Mouse (Mus musculus) embryonic facial prominence, embryonic 13.5 days (tissue): Measurements from ENCODE around the gene Kif19a. TPM values are rescaled to one million over a fixed set of nuclear protein-coding genes. Genes with fewer than 3 reads are reported as not detected.

Source experiments
- ATAC-seq: fragments of 200-750 bp; cut with Nextera tagmentation; 2 replicates; pipeline ENCODE4 v1.8.0; 2017; ENCODE audit warnings: low read depth; ENCODE audit not compliant: insufficient number of reproducible peaks, insufficient read depth, low FRiP score, low TSS enrichment
- H3K27ac ChIP-seq: fragments of 300-500 bp; sonication (generic); 2 replicates; pipeline ENCODE4 v1.5.1; 2015; ENCODE audit warnings: moderate library complexity, mild to moderate bottlenecking, inconsistent platforms
- H3K27me3 ChIP-seq: fragments of 300-500 bp; sonication (generic); 2 replicates; pipeline ENCODE4 v1.6.1; 2015; ENCODE audit warnings: mild to moderate bottlenecking, inconsistent platforms
- H3K36me3 ChIP-seq: fragments of 300-500 bp; sonication (generic); 2 replicates; pipeline ENCODE4 v1.6.1; 2015; ENCODE audit warnings: mild to moderate bottlenecking, inconsistent platforms
- H3K4me1 ChIP-seq: fragments of 300-500 bp; sonication (generic); 2 replicates; pipeline ENCODE4 v1.6.1; 2015; ENCODE audit warnings: inconsistent platforms
- H3K4me2 ChIP-seq: fragments of 300-500 bp; sonication (generic); 2 replicates; pipeline ENCODE4 v1.6.1; 2015; ENCODE audit warnings: moderate library complexity, mild to moderate bottlenecking, inconsistent platforms
- H3K4me3 ChIP-seq: fragments of 300-500 bp; sonication (generic); 2 replicates; pipeline ENCODE4 v1.5.1; 2015; ENCODE audit warnings: mild to moderate bottlenecking, inconsistent platforms
- H3K9ac ChIP-seq: fragments of 300-500 bp; sonication (generic); 2 replicates; pipeline ENCODE4 v1.6.1; 2015; ENCODE audit warnings: mild to moderate bottlenecking, inconsistent platforms
- H3K9me3 ChIP-seq: fragments of 300-500 bp; sonication (generic); 2 replicates; pipeline ENCODE4 v1.6.1; 2016; ENCODE audit warnings: inconsistent platforms
- WGBS: fragments of 180-500 bp; shearing (Covaris S2); methylation state at CpG from one replicate; pipeline ENCODE4 v1.1.7; 2015; ENCODE audit warnings: mixed read lengths; 5-methylcytosine and 5-hydroxymethylcytosine counted together
- polyA plus RNA-seq: library from polyadenylated mRNA; unstranded; fragments of >200 nt; fragmentation: Nextera tagmentation; extraction: Ambion mirVana; gene quantifications from 2 replicates; pipeline ENCODE4 v1.2.1, GENCODE M21; 2015

Gene Kif19a
- polyA plus RNA-seq, 1 experiment from 2014 or later: 0.69 TPM

DNA sequence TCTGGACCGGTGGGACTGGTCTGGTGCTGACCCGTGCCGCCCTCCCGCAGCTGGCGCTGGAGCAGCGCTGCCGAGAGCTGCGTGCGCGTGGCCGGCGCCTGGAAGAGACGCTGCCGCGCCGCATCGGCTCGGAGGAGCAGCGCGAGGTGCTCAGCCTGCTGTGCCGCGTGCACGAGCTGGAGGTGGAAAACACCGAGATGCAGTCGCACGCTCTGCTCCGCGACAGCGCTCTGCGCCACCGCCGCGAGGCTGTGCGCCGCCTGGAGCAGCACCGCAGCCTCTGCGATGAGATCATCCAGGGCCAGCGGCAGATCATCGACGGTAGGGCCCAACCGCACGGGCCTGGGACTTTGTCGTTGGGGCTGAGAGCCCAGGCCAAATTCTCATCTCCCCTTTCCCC is 21.1 kb downstream of the Kif19a start:
- Histone ChIP-seq H3K9me3 (no peaks in the 10 kb centered on the region), H3K9ac (peak overlapping the region; percentile 54; the same call in 1 of the 2 replicates), H3K27ac (no peak overlapping the region), H3K4me3 (peak overlapping the region; percentile 39), H3K27me3 (peaks cover 81% of the 10 kb centered on the region), H3K4me1 (peaks cover 12% of the 10 kb centered on the region), H3K36me3 (no peaks in the 10 kb centered on the region), H3K4me2 (peak overlapping the region; percentile 62)
- no peak for ATAC-seq
- WGBS: 2% methylated on average over 43 of the region's 43 CpGs

DNA sequence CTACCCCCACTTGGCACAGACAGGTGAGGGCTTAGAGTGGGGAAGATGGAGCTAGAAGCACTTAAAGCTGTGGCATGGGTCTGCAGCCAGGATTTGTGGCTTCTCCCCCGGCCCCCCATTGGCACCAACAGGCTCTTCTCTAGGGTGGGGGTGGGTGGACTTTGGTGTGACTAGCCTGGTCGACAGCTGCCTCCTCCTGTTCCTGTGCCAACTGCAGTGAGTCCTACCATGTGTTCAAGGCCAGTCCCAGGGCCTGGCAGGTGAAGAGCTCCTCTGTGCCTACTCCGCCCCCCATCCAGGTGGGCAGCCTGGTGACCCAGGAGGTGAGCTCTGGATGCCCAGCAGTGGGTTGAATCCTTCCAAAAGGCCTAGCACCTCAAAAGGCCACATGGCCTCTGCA is 22.4 kb downstream of the Kif19a start:
- H3K9me3 ChIP-seq: no peaks in the 10 kb centered on the region
- H3K27ac ChIP-seq: no peak overlapping the region
- H3K4me1 ChIP-seq: peaks cover 25% of the 10 kb centered on the region
- no peaks in the 10 kb centered on the region for H3K36me3 ChIP-seq
- H3K9ac ChIP-seq: no peak overlapping the region
- no peak for ATAC-seq
- no peak overlapping the region for H3K4me3 ChIP-seq
- peaks cover 92% of the 10 kb centered on the region for H3K27me3 ChIP-seq
- H3K4me2 ChIP-seq: no peak overlapping the region
- 86% methylated on average over 3 of the region's 3 CpGs for WGBS

DNA sequence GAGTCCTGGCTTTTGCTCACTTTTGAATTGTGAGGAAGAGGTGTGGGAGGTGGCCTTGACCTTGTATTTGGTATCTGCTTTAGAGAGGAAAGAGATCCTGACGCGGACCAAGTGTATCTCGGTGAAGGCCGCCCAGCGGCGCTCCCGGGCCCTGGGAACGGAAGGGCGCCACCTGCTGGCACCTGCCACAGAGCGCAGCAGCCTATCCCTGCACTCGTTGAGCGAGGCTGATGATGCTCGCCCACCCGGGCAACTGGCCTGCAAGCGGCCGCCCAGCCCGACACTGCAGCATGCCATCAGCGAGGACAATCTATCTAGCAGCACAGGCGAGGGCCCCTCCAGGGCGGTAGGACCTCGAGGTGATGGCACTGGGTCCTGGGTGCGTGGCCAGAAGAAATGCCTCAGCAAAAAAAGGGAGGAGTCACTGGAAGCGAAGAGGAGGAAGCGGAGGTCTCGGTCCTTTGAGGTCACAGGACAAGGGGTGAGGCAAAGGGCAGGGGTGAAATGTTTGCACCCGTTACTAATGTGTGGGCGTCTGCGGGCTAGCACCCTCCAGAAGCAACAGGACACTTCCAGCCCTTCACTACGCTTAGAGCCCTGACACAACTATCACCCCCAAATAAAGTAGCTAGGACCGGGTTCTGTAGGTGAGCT is 24.0 kb downstream of the Kif19a start:
- H3K9ac ChIP-seq: peak overlapping the region; percentile 52; the same call in 1 of the 2 replicates
- H3K4me2 ChIP-seq: peak overlapping the region; percentile 50
- peaks cover 25% of the 10 kb centered on the region for H3K4me1 ChIP-seq
- no peak overlapping the region for H3K27ac ChIP-seq
- H3K9me3 ChIP-seq: no peaks in the 10 kb centered on the region
- peaks cover 100% of the 10 kb centered on the region for H3K27me3 ChIP-seq
- no peak for ATAC-seq
- H3K4me3 ChIP-seq: peak overlapping the region; percentile 18; the same call in 1 of the 2 replicates
- 8% methylated on average over 30 of the region's 30 CpGs for WGBS
- H3K36me3 ChIP-seq: no peaks in the 10 kb centered on the region

DNA sequence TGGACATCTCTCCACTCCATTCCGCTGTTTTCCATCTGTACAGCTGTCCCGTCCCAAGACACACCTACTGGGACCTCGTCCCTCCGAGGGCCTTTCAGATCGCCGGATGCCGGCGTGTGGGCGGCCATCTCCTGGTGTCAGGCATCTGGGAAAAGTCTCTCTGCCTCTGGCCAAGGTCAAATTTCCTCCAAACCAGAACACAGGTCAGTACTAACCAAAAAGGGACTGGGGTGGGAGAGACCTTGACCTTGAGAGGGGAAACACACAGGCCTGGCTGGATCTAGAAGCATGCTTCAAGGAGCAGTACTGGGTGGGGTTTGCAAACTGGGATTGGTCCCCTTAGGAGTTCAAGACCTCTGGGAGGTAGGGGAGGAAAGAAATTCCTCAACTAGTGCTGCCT is 24.5 kb downstream of the Kif19a start:
- no peak overlapping the region for H3K9ac ChIP-seq
- H3K27ac ChIP-seq: no peak overlapping the region
- no peak overlapping the region for H3K4me2 ChIP-seq
- peaks cover 25% of the 10 kb centered on the region for H3K4me1 ChIP-seq
- no peak for ATAC-seq
- WGBS: 52% methylated on average over 9 of the region's 9 CpGs
- no peaks in the 10 kb centered on the region for H3K9me3 ChIP-seq
- H3K36me3 ChIP-seq: no peaks in the 10 kb centered on the region
- H3K27me3 ChIP-seq: peaks cover 100% of the 10 kb centered on the region
- no peak overlapping the region for H3K4me3 ChIP-seq

DNA sequence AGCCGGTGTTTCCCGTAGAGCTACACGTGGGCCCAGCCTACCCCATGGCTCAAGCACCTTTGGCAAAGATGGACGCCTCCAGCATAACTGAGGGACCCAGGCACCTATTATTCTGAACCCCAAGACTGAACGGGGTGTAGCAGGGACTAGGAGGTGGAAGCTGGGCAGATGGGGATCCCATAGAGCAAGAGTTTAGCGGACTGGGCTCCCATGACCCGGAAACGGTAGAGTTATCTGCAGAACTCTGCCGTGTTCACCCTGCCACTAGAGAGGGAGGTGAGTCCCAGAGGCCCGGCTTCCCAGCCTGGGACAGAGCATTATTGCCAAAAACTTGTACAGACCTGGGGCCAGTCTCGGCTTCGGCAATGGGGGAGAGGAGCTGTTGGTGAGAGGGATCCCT is 25.0 kb downstream of the Kif19a start:
- Histone ChIP-seq H3K4me2 (no peak overlapping the region), H3K27ac (no peak overlapping the region), H3K4me1 (peaks cover 29% of the 10 kb centered on the region), H3K4me3 (no peak overlapping the region), H3K9me3 (no peaks in the 10 kb centered on the region), H3K9ac (no peak overlapping the region), H3K36me3 (no peaks in the 10 kb centered on the region), H3K27me3 (peaks cover 99% of the 10 kb centered on the region)
- 67% methylated on average over 12 of the region's 12 CpGs for WGBS
- ATAC-seq: no peak

DNA sequence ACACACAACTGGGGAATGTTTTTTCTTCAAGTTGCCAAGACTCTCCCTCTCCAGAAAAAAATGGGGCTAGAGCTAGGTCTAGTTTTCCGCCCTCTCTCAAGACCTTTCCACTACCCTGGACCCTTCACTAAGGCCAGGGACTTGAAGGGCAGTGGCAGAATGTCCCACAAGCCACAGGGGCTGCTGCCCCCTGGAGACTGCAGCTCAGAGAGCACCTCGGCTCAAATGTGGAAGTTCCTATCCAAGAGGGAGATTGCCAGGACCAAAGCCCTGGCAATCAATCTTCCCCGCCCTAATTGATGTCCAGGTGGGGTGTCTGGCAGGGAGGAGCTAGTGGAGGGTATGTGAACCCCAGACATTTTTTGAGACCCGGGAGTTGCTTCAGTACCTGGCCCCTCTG is 25.7 kb downstream of the Kif19a start:
- peaks cover 34% of the 10 kb centered on the region for H3K4me1 ChIP-seq
- H3K9me3 ChIP-seq: no peaks in the 10 kb centered on the region
- H3K4me2 ChIP-seq: no peak overlapping the region
- H3K36me3 ChIP-seq: no peaks in the 10 kb centered on the region
- 20% methylated on average over 4 of the region's 4 CpGs for WGBS
- ATAC-seq: no peak
- no peak overlapping the region for H3K9ac ChIP-seq
- H3K4me3 ChIP-seq: no peak overlapping the region
- H3K27me3 ChIP-seq: peaks cover 93% of the 10 kb centered on the region
- H3K27ac ChIP-seq: no peak overlapping the region

DNA sequence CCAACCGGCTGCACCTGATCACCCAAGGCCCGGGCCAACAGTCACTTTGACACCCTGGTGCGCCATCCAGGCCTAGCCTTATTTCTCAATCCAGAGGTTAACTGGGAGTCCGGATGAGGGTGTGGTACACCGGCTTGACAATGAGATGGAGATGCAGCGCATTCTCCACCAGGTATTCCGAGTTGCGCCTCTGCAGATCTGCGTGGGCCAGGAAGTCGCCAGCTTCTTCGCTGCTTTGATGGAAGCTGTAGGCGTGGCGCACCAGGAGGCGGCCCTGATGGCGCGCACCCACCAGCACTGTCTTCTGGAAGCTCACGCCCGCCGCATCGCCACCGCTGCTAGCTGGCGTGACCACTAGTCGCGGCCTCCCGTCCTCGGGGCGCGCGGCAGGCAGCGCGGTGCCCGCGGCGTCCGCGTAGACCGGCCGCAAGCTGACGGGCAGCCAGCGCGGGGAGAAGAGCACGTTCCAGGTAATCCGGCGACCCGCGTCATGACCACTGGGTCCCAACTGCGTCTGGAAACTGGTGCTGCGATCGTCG is 26.2 kb downstream of the Kif19a start:
- H3K4me2 ChIP-seq: peak overlapping the region; percentile 96
- peaks cover 91% of the 10 kb centered on the region for H3K27me3 ChIP-seq
- H3K36me3 ChIP-seq: no peaks in the 10 kb centered on the region
- peak overlapping the region; percentile 52 for H3K4me3 ChIP-seq
- 3% methylated on average over 50 of the region's 50 CpGs for WGBS
- no peak overlapping the region for H3K27ac ChIP-seq
- H3K9me3 ChIP-seq: no peaks in the 10 kb centered on the region
- peak overlapping the region; percentile 64 for H3K9ac ChIP-seq
- H3K4me1 ChIP-seq: peaks cover 33% of the 10 kb centered on the region
- no peak for ATAC-seq

DNA sequence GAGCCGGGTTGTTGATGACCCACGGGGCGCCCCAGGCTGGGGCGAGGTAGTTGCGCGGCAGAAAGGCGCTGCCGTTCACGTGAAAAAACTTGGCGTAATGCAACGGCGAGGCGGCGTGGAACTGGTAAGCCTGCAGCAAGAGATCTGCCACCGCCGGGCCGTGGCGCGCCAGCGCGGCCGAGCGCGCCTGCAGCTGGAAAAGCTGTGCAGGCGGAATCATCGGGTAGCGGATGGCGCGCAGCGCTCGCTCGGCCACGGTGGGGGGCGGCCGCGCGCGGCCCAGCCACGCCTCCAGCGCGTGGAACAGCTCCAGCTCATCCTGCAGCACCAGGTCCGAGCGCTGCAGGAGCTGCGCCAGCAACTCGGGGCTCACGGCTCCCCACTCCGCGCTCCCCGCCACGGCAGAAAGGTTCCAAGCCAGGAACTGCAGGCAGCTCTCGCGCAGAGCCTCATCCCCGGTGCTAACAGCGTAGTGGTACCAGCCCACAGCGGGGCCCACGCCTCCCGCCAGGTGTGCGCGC is 26.8 kb downstream of the Kif19a start:
- no peaks in the 10 kb centered on the region for H3K36me3 ChIP-seq
- WGBS: under 1% methylated on average over 59 of the region's 59 CpGs
- no peaks in the 10 kb centered on the region for H3K9me3 ChIP-seq
- H3K4me1 ChIP-seq: peaks cover 33% of the 10 kb centered on the region
- no peak overlapping the region for H3K27ac ChIP-seq
- H3K4me2 ChIP-seq: peak overlapping the region; percentile 96
- peak overlapping the region; percentile 52 for H3K4me3 ChIP-seq
- H3K27me3 ChIP-seq: peaks cover 86% of the 10 kb centered on the region
- H3K9ac ChIP-seq: peak overlapping the region; percentile 64
- no peak for ATAC-seq

DNA sequence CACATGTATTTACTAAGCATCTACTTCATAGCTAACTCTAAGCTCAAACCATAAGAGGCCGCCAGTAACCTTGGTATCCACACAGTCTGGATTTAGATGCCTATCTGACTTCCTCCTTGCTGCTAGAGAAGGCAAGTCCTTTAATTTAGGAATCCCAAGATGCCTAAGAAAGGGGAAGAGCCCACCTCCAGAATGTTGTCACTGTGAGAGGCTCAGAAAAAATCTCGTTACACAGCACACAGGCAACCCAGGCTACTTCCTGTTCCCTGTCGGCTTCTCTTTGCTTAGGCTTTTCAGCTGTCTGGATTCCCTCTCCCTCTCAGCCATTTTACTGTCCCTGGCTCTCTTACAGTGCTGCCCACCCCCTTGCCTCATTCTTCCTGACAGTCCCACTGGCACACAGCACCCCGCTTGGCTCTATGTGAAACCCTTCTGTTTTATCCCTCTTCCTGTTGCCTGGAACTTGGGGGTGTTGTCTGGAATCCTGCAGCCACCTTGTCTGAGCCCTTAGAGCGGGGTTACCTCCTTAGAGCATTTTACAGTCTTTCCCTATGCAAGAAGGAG is 27.8 kb downstream of the Kif19a start:
- WGBS: 49% methylated on average over 5 of the region's 5 CpGs
- H3K4me2 ChIP-seq: no peak overlapping the region

DNA sequence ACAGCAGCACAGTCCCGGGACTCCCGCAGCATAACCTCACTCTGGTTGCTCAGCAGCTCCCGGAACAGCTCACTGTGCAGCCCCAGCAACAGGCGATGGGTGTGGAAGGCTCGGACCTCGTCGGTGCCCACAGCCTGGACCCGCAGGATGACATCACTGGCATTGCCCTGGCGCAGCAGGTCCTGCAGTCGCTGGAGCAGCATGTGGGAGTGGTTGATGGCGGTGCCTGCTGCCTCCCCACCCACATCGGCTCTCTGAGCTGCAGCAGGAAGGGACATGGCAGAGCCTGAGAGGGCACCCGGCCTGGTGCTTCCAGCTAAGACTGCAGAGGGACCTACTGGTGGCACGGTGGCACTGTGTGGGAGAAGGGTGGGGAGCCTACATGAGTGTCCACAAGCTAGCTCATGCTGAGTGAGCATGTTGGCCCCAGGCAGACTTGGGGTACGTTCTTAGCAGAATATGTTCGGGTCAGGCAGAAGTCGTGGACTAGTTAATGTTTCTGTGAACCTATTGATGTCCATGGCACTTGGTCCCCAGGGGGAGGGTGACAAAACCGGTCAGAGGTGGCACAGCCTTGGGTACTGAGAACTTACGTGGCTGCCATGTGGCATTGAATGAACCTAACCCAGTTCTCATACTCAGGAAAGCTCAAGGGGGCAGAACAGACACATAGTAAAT is 28.8 kb downstream of the Kif19a start:
- H3K36me3 ChIP-seq: no peaks in the 10 kb centered on the region
- H3K4me3 ChIP-seq: no peak overlapping the region
- H3K4me2 ChIP-seq: no peak overlapping the region
- H3K4me1 ChIP-seq: peaks cover 30% of the 10 kb centered on the region
- H3K27ac ChIP-seq: no peak overlapping the region
- 71% methylated on average over 19 of the region's 19 CpGs for WGBS
- H3K9ac ChIP-seq: no peak overlapping the region
- H3K9me3 ChIP-seq: no peaks in the 10 kb centered on the region
- peaks cover 65% of the 10 kb centered on the region for H3K27me3 ChIP-seq
- ATAC-seq: no peak

More for the DNA sequence above, 27.8 kb downstream of the Kif19a start:
- H3K4me3 ChIP-seq: no peak overlapping the region
- no peaks in the 10 kb centered on the region for H3K36me3 ChIP-seq
- H3K27me3 ChIP-seq: peaks cover 75% of the 10 kb centered on the region
- no peak overlapping the region for H3K9ac ChIP-seq
- ATAC-seq: no peak
- no peaks in the 10 kb centered on the region for H3K9me3 ChIP-seq
- no peak overlapping the region for H3K27ac ChIP-seq
- peaks cover 33% of the 10 kb centered on the region for H3K4me1 ChIP-seq

DNA sequence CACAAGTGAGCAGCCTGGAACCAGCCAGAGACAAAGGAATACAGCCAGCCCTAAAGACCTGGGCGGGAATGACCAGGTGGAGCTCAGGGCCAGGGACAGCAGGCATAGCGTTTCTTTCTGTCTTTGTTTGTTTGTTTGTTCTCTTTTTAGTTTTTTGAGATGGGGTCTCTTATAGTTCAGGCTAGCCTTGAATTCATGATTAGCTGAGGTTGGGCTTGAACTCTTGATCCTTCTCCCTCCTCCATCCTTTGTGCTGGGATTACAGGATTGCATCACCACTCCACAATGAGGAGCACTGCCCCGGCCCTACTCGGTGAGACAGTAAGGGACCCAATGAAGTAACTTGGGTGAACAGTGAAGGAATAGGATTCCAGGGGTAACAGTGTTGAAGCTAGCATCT is 29.5 kb downstream of the Kif19a start:
- H3K4me2 ChIP-seq: no peak overlapping the region; the same call in 1 of the 2 replicates
- H3K4me3 ChIP-seq: no peak overlapping the region
- no peaks in the 10 kb centered on the region for H3K36me3 ChIP-seq
- no peak for ATAC-seq
- no peak overlapping the region for H3K9ac ChIP-seq
- 48% methylated on average over 4 of the region's 4 CpGs for WGBS
- H3K27ac ChIP-seq: no peak overlapping the region
- H3K9me3 ChIP-seq: no peaks in the 10 kb centered on the region
- H3K27me3 ChIP-seq: peaks cover 58% of the 10 kb centered on the region
- peaks cover 27% of the 10 kb centered on the region for H3K4me1 ChIP-seq
